Mouse (Mus musculus) forebrain, postnatal 0 days (tissue): Measurements from ENCODE around the gene Dennd4c. TPM values are rescaled to one million over a fixed set of nuclear protein-coding genes. Genes with fewer than 3 reads are reported as not detected.

ENCODE experiments used
- ATAC-seq: fragments of 200-750 bp; cut with Nextera tagmentation; 2 replicates; pipeline ENCODE4 v1.8.0; 2017; ENCODE audit warnings: mild to moderate bottlenecking, moderate library complexity
- DNase-seq: peaks from one replicate; pipeline ENCODE4 v3.0.0-alpha.2; 2015
- H3K27ac ChIP-seq: fragments of 300-500 bp; sonication (generic); 2 replicates; pipeline ENCODE4 v1.5.1; 2014; ENCODE audit warnings: low read depth, mild to moderate bottlenecking, antibody characterized with exemption, low read length, moderate library complexity, mixed read lengths
- H3K27me3 ChIP-seq: fragments of 300-500 bp; sonication (generic); 2 replicates; pipeline ENCODE4 v1.6.1; 2014; ENCODE audit warnings: mild to moderate bottlenecking, low read length, mixed read lengths; ENCODE audit not compliant: insufficient read depth
- H3K36me3 ChIP-seq: fragments of 300-500 bp; sonication (generic); 2 replicates; pipeline ENCODE4 v1.6.1; 2014; ENCODE audit warnings: mild to moderate bottlenecking, moderate library complexity; ENCODE audit not compliant: insufficient read depth
- H3K4me1 ChIP-seq: fragments of 300-500 bp; sonication (generic); 2 replicates; pipeline ENCODE4 v1.6.1; 2014; ENCODE audit warnings: antibody characterized with exemption; ENCODE audit not compliant: insufficient read depth
- H3K4me2 ChIP-seq: fragments of 300-500 bp; sonication (generic); 2 replicates; pipeline ENCODE4 v1.6.1; 2014; ENCODE audit warnings: low read depth, mild to moderate bottlenecking, moderate library complexity
- H3K4me3 ChIP-seq: fragments of 300-500 bp; sonication (generic); 2 replicates; pipeline ENCODE4 v1.5.1; 2014; ENCODE audit warnings: low read depth, low read length, mixed read lengths
- H3K9ac ChIP-seq: fragments of 300-500 bp; sonication (generic); 2 replicates; pipeline ENCODE4 v1.6.1; 2014; ENCODE audit warnings: mild to moderate bottlenecking
- H3K9me3 ChIP-seq: fragments of 300-500 bp; sonication (generic); 2 replicates; pipeline ENCODE4 v1.6.1; 2016; ENCODE audit warnings: low read length
- CTCF ChIP-seq: sonication (generic); IDR thresholded peaks from 2 replicates; pipeline ENCODE4 v1.5.1; 2016; ENCODE audit warnings: antibody characterized with exemption, control low read depth, low read depth
- WGBS: fragments of 180-500 bp; shearing (Covaris S2); extraction: QIAGEN DNeasy Blood & Tissue Kit; methylation state at CpG from one replicate; pipeline ENCODE4 v1.1.7; 2014; 5-methylcytosine and 5-hydroxymethylcytosine counted together
- polyA plus RNA-seq: library from polyadenylated mRNA; unstranded; fragments of >200 nt; fragmentation: Nextera tagmentation; extraction: Ambion mirVana; gene quantifications from 2 replicates; pipeline ENCODE4 v1.2.1, GENCODE M21; 2015
- total RNA-seq: library from RNA; depleted of rRNA; stranded (reverse); fragments of >200 nt; gene quantifications from 2 replicates; pipeline ENCODE4 v1.2.3, GENCODE M21; 2014

Dennd4c gene
- total and polyA plus RNA-seq, 2 experiments from 2014 or later, result 1.9 to 28.7 TPM

DNA sequence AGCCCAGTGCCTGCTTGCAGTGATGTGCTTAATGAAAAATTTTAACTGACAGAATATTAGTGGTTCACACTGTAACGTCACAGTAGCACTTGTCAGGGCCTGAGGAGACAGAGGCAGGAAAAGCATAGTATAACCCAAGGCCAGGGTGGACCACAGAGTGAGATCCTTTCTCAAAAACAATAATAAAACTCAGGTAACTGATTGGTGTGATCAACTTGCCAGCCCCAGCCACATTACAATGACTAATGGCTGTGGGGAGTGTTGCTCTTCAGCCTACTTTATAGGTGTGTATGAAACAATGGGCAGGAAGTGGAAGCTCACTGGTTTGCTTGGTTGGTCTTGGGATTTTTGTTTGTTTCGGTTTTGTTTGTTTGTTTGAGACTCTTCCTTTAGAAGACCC, 34.8 kb upstream of the Dennd4c start:
- 83% methylated on average over 2 of the region's 2 CpGs for WGBS
- Histone ChIP-seq H3K4me2 (no peak overlapping the region), H3K4me1 (no peaks in the 10 kb centered on the region), H3K9me3 (no peaks in the 10 kb centered on the region), H3K4me3 (no peak overlapping the region), H3K9ac (no peak overlapping the region), H3K36me3 (no peaks in the 10 kb centered on the region), H3K27ac (no peak overlapping the region), H3K27me3 (no peaks in the 10 kb centered on the region)
- no peak for ATAC-seq
- DNase-seq, result no peak
- no peak for TF ChIP-seq CTCF

DNA sequence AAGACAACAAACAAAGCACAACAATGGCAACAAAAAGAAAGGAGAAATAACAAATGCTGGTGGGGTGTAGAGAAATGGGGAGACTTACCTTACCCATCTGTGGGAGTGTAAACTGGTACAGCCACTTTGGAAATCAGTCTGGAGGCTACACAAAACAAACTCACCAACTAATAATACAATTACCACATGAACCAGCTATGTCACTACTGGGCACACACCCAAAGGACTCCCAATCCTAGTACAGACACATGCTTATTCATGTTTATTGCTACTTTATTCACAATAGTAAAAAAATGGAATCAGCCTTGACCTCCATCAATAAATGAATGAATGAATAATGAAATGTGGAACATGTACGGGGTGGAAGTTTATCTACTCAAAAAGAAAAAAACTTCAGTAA, 33.0 kb upstream of the Dennd4c start:
- 90% methylated on average over 1 of the region's 1 CpGs for WGBS
- Histone ChIP-seq H3K4me3 (no peak overlapping the region), H3K27me3 (no peaks in the 10 kb centered on the region), H3K27ac (no peak overlapping the region), H3K9me3 (no peaks in the 10 kb centered on the region), H3K4me2 (no peak overlapping the region), H3K9ac (no peak overlapping the region), H3K36me3 (no peaks in the 10 kb centered on the region), H3K4me1 (no peaks in the 10 kb centered on the region)
- TF ChIP-seq CTCF, result no peak
- ATAC-seq (no peak), DNase-seq (no peak)

DNA sequence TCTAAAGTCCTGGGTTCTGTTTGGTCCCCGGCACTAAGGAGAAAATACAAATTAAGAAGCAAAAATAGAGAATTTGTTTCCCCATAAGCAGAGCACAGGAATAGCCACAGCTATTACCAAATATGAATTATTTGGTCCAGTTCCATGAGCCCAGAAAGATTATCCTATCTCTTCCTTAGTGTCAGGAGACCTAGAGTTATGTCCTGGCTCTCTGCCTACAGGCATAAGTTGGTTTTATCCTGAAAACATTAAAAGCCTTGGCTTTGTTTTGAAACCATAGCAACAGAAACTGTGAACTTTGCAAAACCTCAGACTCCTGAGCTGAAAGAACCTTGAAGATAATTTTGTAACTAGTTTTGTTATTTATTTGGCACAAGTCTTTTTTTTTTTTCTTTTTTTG, 31.2 kb upstream of the Dennd4c start:
- no peak overlapping the region for H3K4me2 ChIP-seq
- H3K36me3 ChIP-seq, result no peaks in the 10 kb centered on the region
- H3K27me3 ChIP-seq, result no peaks in the 10 kb centered on the region
- no peak overlapping the region for H3K9ac ChIP-seq
- DNase-seq (peak; percentile 11), ATAC-seq (no peak)
- no peaks in the 10 kb centered on the region for H3K9me3 ChIP-seq
- H3K4me1 ChIP-seq, result no peaks in the 10 kb centered on the region
- no peak overlapping the region for H3K4me3 ChIP-seq
- TF ChIP-seq CTCF, result no peak
- WGBS, result 65% methylated on average over 1 of the region's 1 CpGs
- H3K27ac ChIP-seq, result no peak overlapping the region

DNA sequence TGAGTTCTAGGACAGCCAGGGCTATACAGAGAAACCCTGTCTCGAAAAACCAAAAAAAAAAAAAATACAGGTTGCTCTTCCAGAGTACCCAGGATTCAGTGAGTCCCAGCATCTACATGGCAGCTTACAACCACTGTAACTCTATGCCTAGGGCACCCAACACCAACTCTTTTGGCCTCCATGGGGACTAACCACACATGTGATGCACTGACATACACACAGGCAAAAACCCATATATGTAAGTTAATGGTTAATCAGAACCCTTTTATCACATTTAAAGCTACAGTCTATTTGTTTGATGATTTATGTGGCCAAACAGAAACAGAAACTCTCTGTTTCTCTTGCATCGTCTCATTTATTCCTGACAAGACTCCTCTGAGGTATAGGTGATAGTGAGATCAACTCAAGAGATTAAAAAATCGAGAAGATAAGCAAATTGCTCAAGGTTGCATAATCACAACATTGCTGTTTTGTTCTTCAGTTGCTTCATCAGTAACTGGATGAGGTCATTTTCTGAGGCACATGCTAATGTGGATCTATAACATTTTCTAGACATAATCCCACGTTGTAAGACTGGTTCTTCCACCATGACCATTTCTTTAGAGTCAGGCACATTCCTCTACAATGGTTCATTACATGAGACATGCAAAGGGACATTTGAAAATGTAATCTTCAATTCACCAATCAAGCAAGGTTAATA, 29.3 kb upstream of the Dennd4c start:
- H3K4me2 ChIP-seq, result no peak overlapping the region
- no peaks in the 10 kb centered on the region for H3K4me1 ChIP-seq
- H3K36me3 ChIP-seq, result no peaks in the 10 kb centered on the region
- ATAC-seq (no peak), DNase-seq (no peak)
- no peak for TF ChIP-seq CTCF
- H3K4me3 ChIP-seq, result no peak overlapping the region
- H3K9me3 ChIP-seq, result no peaks in the 10 kb centered on the region
- no peaks in the 10 kb centered on the region for H3K27me3 ChIP-seq
- WGBS, result 79% methylated on average over 4 of the region's 4 CpGs
- no peak overlapping the region for H3K9ac ChIP-seq
- no peak overlapping the region for H3K27ac ChIP-seq

DNA sequence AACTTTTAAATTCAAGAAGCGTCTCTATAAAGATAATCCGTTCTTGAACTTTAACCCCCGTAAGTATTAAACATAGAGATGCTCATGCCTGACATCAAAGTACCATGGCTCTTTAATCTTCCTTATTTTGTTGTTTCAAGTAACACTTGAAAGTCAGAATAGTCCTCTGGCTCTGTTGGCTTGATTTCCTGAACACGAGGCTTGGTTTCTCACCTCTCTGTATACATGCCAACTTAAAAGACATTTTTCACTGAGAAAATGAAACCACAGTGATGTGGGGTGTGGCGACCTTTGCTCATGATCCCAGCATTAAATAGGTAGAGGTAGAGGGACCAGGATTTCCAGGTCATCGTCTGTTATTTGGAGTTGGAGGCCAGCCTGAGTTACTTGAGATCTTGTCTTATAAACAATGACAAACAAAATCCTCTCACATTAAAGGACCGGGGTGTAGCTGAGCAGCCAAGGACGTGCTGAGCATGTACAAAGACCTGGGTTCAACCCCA, 26.4 kb upstream of the Dennd4c start:
- DNase-seq, result no peak
- ATAC-seq, result no peak
- no peak for TF ChIP-seq CTCF
- Histone ChIP-seq H3K36me3 (no peaks in the 10 kb centered on the region), H3K4me3 (no peak overlapping the region), H3K27me3 (no peaks in the 10 kb centered on the region), H3K9ac (no peak overlapping the region), H3K9me3 (no peaks in the 10 kb centered on the region), H3K27ac (no peak overlapping the region), H3K4me2 (no peak overlapping the region), H3K4me1 (no peaks in the 10 kb centered on the region)
- WGBS, result 77% methylated on average over 8 of the region's 8 CpGs

DNA sequence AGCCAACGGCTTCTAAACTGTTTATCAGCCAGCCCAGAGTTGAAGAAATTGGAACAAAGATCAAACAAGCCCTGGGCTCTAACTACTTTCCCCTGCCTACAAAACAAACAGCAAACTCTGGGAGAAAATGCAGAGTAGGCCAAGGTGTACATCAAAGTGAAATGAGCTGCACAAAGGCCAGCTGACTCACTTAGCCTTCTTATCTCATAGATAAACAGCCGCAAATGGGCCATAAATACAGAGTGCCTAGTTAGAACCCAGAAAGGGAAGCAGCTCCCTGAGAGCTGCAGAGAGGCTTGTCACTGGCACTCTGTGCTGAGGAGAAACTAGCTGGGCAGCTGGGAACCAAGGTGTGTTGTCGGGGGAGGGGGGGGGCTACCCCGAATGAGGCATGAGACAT, 23.2 kb upstream of the Dennd4c start:
- H3K4me3 ChIP-seq, result no peak overlapping the region
- no peak overlapping the region for H3K27ac ChIP-seq
- no peak for TF ChIP-seq CTCF
- H3K4me2 ChIP-seq, result no peak overlapping the region
- no peaks in the 10 kb centered on the region for H3K9me3 ChIP-seq
- ATAC-seq (no peak), DNase-seq (no peak)
- no peaks in the 10 kb centered on the region for H3K4me1 ChIP-seq
- no peak overlapping the region for H3K9ac ChIP-seq
- H3K27me3 ChIP-seq, result no peaks in the 10 kb centered on the region
- WGBS, result 77% methylated on average over 4 of the region's 4 CpGs
- no peaks in the 10 kb centered on the region for H3K36me3 ChIP-seq

DNA sequence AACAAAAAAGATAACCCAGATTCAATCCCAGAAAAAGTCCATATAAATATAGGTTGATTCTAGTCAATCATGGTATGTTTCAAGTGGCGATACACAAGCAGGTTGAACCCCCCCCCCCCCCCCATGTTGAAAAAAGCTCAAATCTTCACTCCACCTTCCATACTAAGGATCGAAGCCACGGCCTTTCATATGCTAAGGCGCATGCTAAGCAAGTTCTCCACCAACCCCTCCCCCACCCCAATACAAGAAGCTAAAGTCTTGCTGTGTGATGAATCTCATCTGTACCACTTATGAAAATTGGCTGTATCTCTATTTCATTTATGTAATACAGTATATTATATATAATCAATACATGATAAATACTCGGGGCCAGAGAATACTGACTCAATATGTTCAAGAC, 22.2 kb upstream of the Dennd4c start:
- ATAC-seq, result no peak
- no peaks in the 10 kb centered on the region for H3K27me3 ChIP-seq
- no peaks in the 10 kb centered on the region for H3K36me3 ChIP-seq
- TF ChIP-seq CTCF, result no peak
- DNase-seq, result no peak
- H3K4me3 ChIP-seq, result no peak overlapping the region
- 92% methylated on average over 5 of the region's 5 CpGs for WGBS
- no peak overlapping the region for H3K27ac ChIP-seq
- H3K9me3 ChIP-seq, result no peaks in the 10 kb centered on the region
- H3K4me2 ChIP-seq, result no peak overlapping the region
- H3K4me1 ChIP-seq, result no peaks in the 10 kb centered on the region
- no peak overlapping the region for H3K9ac ChIP-seq
